Mouse (Mus musculus): ENCODE data around the gene Prr19.

GRCm38 (mm10) chr7:25269545-25270271, 31.5 kb upstream of the Prr19 start:
- no peak for TF ChIP-seq POLR2A (IDR thresholded peaks at IDR 0.05; ENCODE audit: insufficient read depth, low read depth, low read length)
- no peak for TF ChIP-seq CTCF (IDR thresholded peaks at IDR 0.05; ENCODE audit: insufficient read depth, low read depth, low read length)

Data from olfactory bulb, adult 2 months (tissue).